Mouse (Mus musculus) limb, embryonic 14.5 days (tissue): Measurements from ENCODE around the gene Cdc26. TPM values are rescaled to one million over a fixed set of nuclear protein-coding genes. Genes with fewer than 3 reads are reported as not detected.

Experiments
- ATAC-seq: fragments of 200-750 bp; cut with Nextera tagmentation; 2 replicates; pipeline ENCODE4 v1.8.0; 2017; ENCODE audit warnings: low read depth, moderate number of reproducible peaks, moderate TSS enrichment; ENCODE audit not compliant: low FRiP score
- DNase-seq: peaks from one replicate; pipeline ENCODE4 v3.0.0-alpha.2; 2015; ENCODE audit warnings: low spot score
- H3K27ac ChIP-seq: fragments of 300-500 bp; sonication (generic); replicated peaks from 2 replicates; pipeline ENCODE4 v1.5.1; 2014; ENCODE audit warnings: low read depth, mild to moderate bottlenecking, low read length, moderate library complexity, mixed read lengths
- H3K27me3 ChIP-seq: fragments of 300-500 bp; sonication (generic); 2 replicates; pipeline ENCODE4 v1.6.1; 2014; ENCODE audit warnings: low read length, mixed read lengths; ENCODE audit not compliant: control insufficient read depth, insufficient read depth
- H3K36me3 ChIP-seq: fragments of 300-500 bp; sonication (generic); 2 replicates; pipeline ENCODE4 v1.6.1; 2014; ENCODE audit warnings: mild to moderate bottlenecking, low read length, moderate library complexity, mixed read lengths; ENCODE audit not compliant: control insufficient read depth, insufficient read depth
- H3K4me1 ChIP-seq: fragments of 300-500 bp; sonication (generic); 2 replicates; pipeline ENCODE4 v1.6.1; 2014; ENCODE audit warnings: antibody characterized with exemption, low read length, mixed read lengths; ENCODE audit not compliant: control insufficient read depth, insufficient read depth
- H3K4me2 ChIP-seq: fragments of 300-500 bp; sonication (generic); replicated peaks from 2 replicates; pipeline ENCODE4 v1.6.1; 2014; ENCODE audit warnings: low read depth, mild to moderate bottlenecking, low read length, moderate library complexity; ENCODE audit not compliant: severe bottlenecking
- H3K4me3 ChIP-seq: fragments of 300-500 bp; sonication (generic); replicated peaks from 2 replicates; pipeline ENCODE4 v1.5.1; 2014; ENCODE audit warnings: low read length
- H3K9ac ChIP-seq: fragments of 300-500 bp; sonication (generic); 2 replicates; pipeline ENCODE4 v1.6.1; 2014; ENCODE audit warnings: mild to moderate bottlenecking, low read depth, low read length, moderate library complexity; ENCODE audit not compliant: severe bottlenecking
- H3K9me3 ChIP-seq: fragments of 300-500 bp; sonication (generic); 2 replicates; pipeline ENCODE4 v1.6.1; 2016; ENCODE audit warnings: low read length; ENCODE audit not compliant: control insufficient read depth
- POLR2A ChIP-seq: fragments of 200-500 bp; IDR thresholded peaks from 2 replicates; pipeline ENCODE4 v1.8.0; 2012; ENCODE audit warnings: inconsistent platforms, mild to moderate bottlenecking, moderate library complexity, borderline replicate concordance; ENCODE audit not compliant: insufficient read depth, insufficient read length; ENCODE audit errors: extremely low read depth
- WGBS: fragments of 180-500 bp; shearing (Covaris S2); extraction: QIAGEN DNeasy Blood & Tissue Kit; methylation state at CpG from one replicate; pipeline ENCODE4 v1.1.7; 2014; 5-methylcytosine and 5-hydroxymethylcytosine counted together
- polyA plus RNA-seq, 2 experiments: library from polyadenylated mRNA; depleted of rRNA in 1 of 2; stranded (reverse) in 1 of 2; unstranded in 1 of 2; fragments of >200 nt; fragmentation: Nextera tagmentation in 1 of 2; extraction: Ambion mirVana in 1 of 2; gene quantifications; 2 replicates each; pipeline versions ENCODE4 v1.2.1 to v1.2.3; 2012 to 2014

Cdc26 gene
- polyA plus RNA-seq, 2 experiments = 146 to 190 TPM

- DNase-seq (no peak), ATAC-seq (no peak)
- H3K4me1 ChIP-seq = no peaks in the 10 kb centered on the region
- H3K4me3 ChIP-seq = no peak overlapping the region
- no peak overlapping the region for H3K9ac ChIP-seq
- TF ChIP-seq POLR2A = no peak
- no peak overlapping the region for H3K4me2 ChIP-seq
- 90% methylated on average over 7 of the region's 7 CpGs for WGBS
- H3K9me3 ChIP-seq = no peaks in the 10 kb centered on the region
- H3K27ac ChIP-seq = no peak overlapping the region
- peaks cover 25% of the 10 kb centered on the region for H3K36me3 ChIP-seq
- H3K27me3 ChIP-seq = no peaks in the 10 kb centered on the region
Measured at GRCm38 (mm10) chr4:62385439-62385838, 23.0 kb downstream of the Cdc26 start.

- WGBS = 88% methylated on average over 1 of the region's 1 CpGs
- TF ChIP-seq POLR2A = no peak
- no peak overlapping the region for H3K9ac ChIP-seq
- H3K9me3 ChIP-seq = no peaks in the 10 kb centered on the region
- no peaks in the 10 kb centered on the region for H3K4me1 ChIP-seq
- DNase-seq = no peak
- H3K4me2 ChIP-seq = no peak overlapping the region
- no peak for ATAC-seq
- no peak overlapping the region for H3K4me3 ChIP-seq
- no peak overlapping the region for H3K27ac ChIP-seq
- peaks cover 19% of the 10 kb centered on the region for H3K36me3 ChIP-seq
- H3K27me3 ChIP-seq = no peaks in the 10 kb centered on the region
Measured at GRCm38 (mm10) chr4:62384159-62384558, 24.3 kb downstream of the Cdc26 start.

GRCm38 (mm10) chr4:62383752-62384151 is 24.7 kb downstream of the Cdc26 start:
- 87% methylated on average over 7 of the region's 7 CpGs for WGBS
- Histone ChIP-seq H3K9me3 (no peaks in the 10 kb centered on the region), H3K4me2 (no peak overlapping the region), H3K4me1 (no peaks in the 10 kb centered on the region), H3K36me3 (peaks cover 15% of the 10 kb centered on the region), H3K9ac (no peak overlapping the region), H3K4me3 (no peak overlapping the region), H3K27me3 (no peaks in the 10 kb centered on the region), H3K27ac (no peak overlapping the region)
- TF ChIP-seq POLR2A = no peak
- DNase-seq = no peak
- no peak for ATAC-seq

GRCm38 (mm10) chr4:62383207-62383606 is 25.2 kb downstream of the Cdc26 start:
- H3K4me1 ChIP-seq = no peaks in the 10 kb centered on the region
- no peak overlapping the region for H3K9ac ChIP-seq
- H3K4me3 ChIP-seq = no peak overlapping the region
- TF ChIP-seq POLR2A = no peak
- H3K4me2 ChIP-seq = no peak overlapping the region
- WGBS = 82% methylated on average over 6 of the region's 6 CpGs
- ATAC-seq (no peak), DNase-seq (no peak)
- no peaks in the 10 kb centered on the region for H3K9me3 ChIP-seq
- no peak overlapping the region for H3K27ac ChIP-seq
- peaks cover 10% of the 10 kb centered on the region; the same call in 1 of the 2 replicates for H3K36me3 ChIP-seq
- no peaks in the 10 kb centered on the region for H3K27me3 ChIP-seq

- DNase-seq = no peak
- TF ChIP-seq POLR2A = no peak
- H3K27ac ChIP-seq = no peak overlapping the region
- no peak overlapping the region for H3K9ac ChIP-seq
- H3K36me3 ChIP-seq = 0 out of 2 replicates have a peak, but pooled peaks cover 5% of the 10 kb centered on the region
- H3K9me3 ChIP-seq = no peaks in the 10 kb centered on the region
- no peaks in the 10 kb centered on the region for H3K27me3 ChIP-seq
- H3K4me3 ChIP-seq = no peak overlapping the region
- ATAC-seq = no peak
- 79% methylated on average over 9 of the region's 9 CpGs for WGBS
- H3K4me2 ChIP-seq = no peak overlapping the region
- H3K4me1 ChIP-seq = no peaks in the 10 kb centered on the region
Measured at GRCm38 (mm10) chr4:62379724-62380381, 28.6 kb downstream of the Cdc26 start.

GRCm38 (mm10) chr4:62376123-62376522 is 32.3 kb downstream of the Cdc26 start:
- Histone ChIP-seq H3K4me1 (no peaks in the 10 kb centered on the region), H3K36me3 (no peaks in the 10 kb centered on the region), H3K9ac (no peak overlapping the region), H3K4me3 (no peak overlapping the region), H3K27me3 (no peaks in the 10 kb centered on the region), H3K9me3 (no peaks in the 10 kb centered on the region), H3K27ac (no peak overlapping the region), H3K4me2 (no peak overlapping the region)
- no peak for ATAC-seq
- DNase-seq = no peak
- no peak for TF ChIP-seq POLR2A
- WGBS = 79% methylated on average over 2 of the region's 2 CpGs
